ENCODE assay signal across 8 mouse cellular contexts in genomic region chr6:72655309-72656052, GRCm38 (mm10). TPM values are rescaled to one million over a fixed set of nuclear protein-coding genes. Genes with fewer than 3 reads are reported as not detected.
A peak's percentile ranks its signal among the peaks of the same experiment; 100 is the strongest.
DNase-seq lines count a peak whose midpoint lies in the region; ATAC-seq lines count a peak whose summit lies in the region.

No protein-coding gene starts in this region.

- DNase-seq in NIH3T3 (ENCODE audit: low read depth): peak; percentile 96
- DNase-seq in embryo, embryonic 10 days (ENCODE audit: low spot score): peak; percentile 85
- DNase-seq in gastrocnemius, postnatal 4 days (ENCODE audit: low spot score in 2 of 2): peak; percentile 48 to 77
- DNase-seq in intestine, embryonic 14.5 days (ENCODE audit: low spot score): peak; percentile 89
- DNase-seq in layer of hippocampus, postnatal 36 days: no peak

- H3K4me2 ChIP-seq in intestine, embryonic 14.5 days (ENCODE audit: low read length): peak overlapping the region; percentile 43
- H3K4me2 ChIP-seq in liver, embryonic 15.5 days: no peak overlapping the region
- peak overlapping the region; percentile 60 for H3K4me2 ChIP-seq in neural tube, embryonic 15.5 days

- 14% methylated on average over 20 of the region's 20 CpGs for WGBS in intestine, embryonic 14.5 days
- 28% methylated on average over 20 of the region's 20 CpGs for WGBS in liver, embryonic 15.5 days (ENCODE audit: insufficient replicate concordance)
- 24% methylated on average over 20 of the region's 20 CpGs for WGBS in neural tube, embryonic 15.5 days

- peak overlapping the region; percentile 15; the same call in 1 of the 2 replicates for H3K4me3 ChIP-seq in intestine, embryonic 14.5 days (ENCODE audit: low read depth, low read length)
- H3K4me3 ChIP-seq in liver, embryonic 15.5 days (replicated peaks): no peak overlapping the region
- H3K4me3 ChIP-seq in neural tube, embryonic 15.5 days (replicated peaks): peak overlapping the region; percentile 42

- peak; percentile 80 for ATAC-seq in intestine, embryonic 14.5 days (replicated peaks; ENCODE audit: low FRiP score, low TSS enrichment, low read depth)
- ATAC-seq in liver, embryonic 15.5 days (ENCODE audit: insufficient read depth): peak; percentile 15; the same call in 1 of the 2 replicates
- peak; percentile 82 for ATAC-seq in neural tube, embryonic 15.5 days (ENCODE audit: low FRiP score)
- ATAC-seq in activated CD4-positive, CD25-positive, alpha-beta regulatory T cell, adult 4 months: no peak

- peaks cover 48% of the 10 kb centered on the region for H3K4me1 ChIP-seq in intestine, embryonic 14.5 days (replicated peaks; ENCODE audit: control insufficient read depth, insufficient read depth, low read length)
- peaks cover 21% of the 10 kb centered on the region for H3K4me1 ChIP-seq in liver, embryonic 15.5 days (replicated peaks)
- peaks cover 26% of the 10 kb centered on the region for H3K4me1 ChIP-seq in neural tube, embryonic 15.5 days

- H3K27ac ChIP-seq in intestine, embryonic 14.5 days (ENCODE audit: low read depth): peak overlapping the region; percentile 89
- H3K27ac ChIP-seq in liver, embryonic 15.5 days (replicated peaks): peak overlapping the region; percentile 22
- peak overlapping the region; percentile 71 for H3K27ac ChIP-seq in neural tube, embryonic 15.5 days (replicated peaks)

- H3K9ac ChIP-seq in intestine, embryonic 14.5 days (ENCODE audit: low read length): no peak overlapping the region
- no peak overlapping the region for H3K9ac ChIP-seq in liver, embryonic 15.5 days
- peak overlapping the region; percentile 48 for H3K9ac ChIP-seq in neural tube, embryonic 15.5 days (replicated peaks)

- H3K9me3 ChIP-seq in intestine, embryonic 14.5 days (ENCODE audit: control insufficient read depth, low read length): no peaks in the 10 kb centered on the region
- no peaks in the 10 kb centered on the region for H3K9me3 ChIP-seq in liver, embryonic 15.5 days (replicated peaks)
- H3K9me3 ChIP-seq in neural tube, embryonic 15.5 days (replicated peaks): no peaks in the 10 kb centered on the region

- H3K27me3 ChIP-seq in intestine, embryonic 14.5 days (replicated peaks; ENCODE audit: control insufficient read depth, insufficient read depth, low read length): no peaks in the 10 kb centered on the region
- no peaks in the 10 kb centered on the region for H3K27me3 ChIP-seq in liver, embryonic 15.5 days
- no peaks in the 10 kb centered on the region for H3K27me3 ChIP-seq in neural tube, embryonic 15.5 days (replicated peaks)

- no peaks in the 10 kb centered on the region for H3K36me3 ChIP-seq in intestine, embryonic 14.5 days (ENCODE audit: control insufficient read depth, insufficient read depth, low read length)
- H3K36me3 ChIP-seq in liver, embryonic 15.5 days (replicated peaks): no peaks in the 10 kb centered on the region
- H3K36me3 ChIP-seq in neural tube, embryonic 15.5 days: no peaks in the 10 kb centered on the region

RNA-seq across cellular contexts. Expression of gene Tgoln1, which starts 38.7 kb away (rescaled TPM):
- 10 to 100 TPM; 26.5 to 27.9 TPM for total RNA-seq in gastrocnemius, postnatal 4 days (2021)
- 37.6 and 40.8 TPM in 2 replicates for polyA plus RNA-seq in intestine, embryonic 14.5 days (2014; fragmentation: Nextera tagmentation; extraction: Ambion mirVana)
- 13.1 and 14.9 TPM in 2 replicates for polyA plus RNA-seq in liver, embryonic 15.5 days (2015; fragmentation: Nextera tagmentation; extraction: Ambion mirVana)
- polyA plus RNA-seq in neural tube, embryonic 15.5 days (2015; fragmentation: Nextera tagmentation; extraction: Ambion mirVana): 36.3 and 38.0 TPM in 2 replicates
- polyA plus RNA-seq in activated CD4-positive, CD25-positive, alpha-beta regulatory T cell, adult 4 months (2017; shearing (Covaris generic)): 10 to 100 TPM; 90.9 to 97.8 TPM
- total RNA-seq in layer of hippocampus, postnatal 36 days (2021): 10 to 100 TPM; 88.8 to 91.6 TPM

RNA-seq across cellular contexts. Expression of gene Retsat, which starts 57.2 kb away (rescaled TPM):
- 10 to 100 TPM; 42.6 to 49.5 TPM for total RNA-seq in gastrocnemius, postnatal 4 days (2021)
- 20.7 and 21.3 TPM in 2 replicates for polyA plus RNA-seq in intestine, embryonic 14.5 days (2014; fragmentation: Nextera tagmentation; extraction: Ambion mirVana)
- 17.9 and 18.2 TPM in 2 replicates for polyA plus RNA-seq in liver, embryonic 15.5 days (2015; fragmentation: Nextera tagmentation; extraction: Ambion mirVana)
- polyA plus RNA-seq in neural tube, embryonic 15.5 days (2015; fragmentation: Nextera tagmentation; extraction: Ambion mirVana): 4.9 and 8.2 TPM in 2 replicates
- polyA plus RNA-seq in activated CD4-positive, CD25-positive, alpha-beta regulatory T cell, adult 4 months (2017; shearing (Covaris generic)): 1 to 10 TPM; 2.7 to 4.1 TPM
- total RNA-seq in layer of hippocampus, postnatal 36 days (2021): 10 to 100 TPM; 54.3 to 55.6 TPM

RNA-seq across cellular contexts. Expression of gene Elmod3, which starts 57.3 kb away (rescaled TPM):
- total RNA-seq in gastrocnemius, postnatal 4 days (2021): 1 to 10 TPM; 8.1 to 8.8 TPM
- 14.2 and 15.1 TPM in 2 replicates for polyA plus RNA-seq in intestine, embryonic 14.5 days (2014; fragmentation: Nextera tagmentation; extraction: Ambion mirVana)
- 4.2 TPM in 2 replicates for polyA plus RNA-seq in liver, embryonic 15.5 days (2015; fragmentation: Nextera tagmentation; extraction: Ambion mirVana)
- 14.3 and 16.6 TPM in 2 replicates for polyA plus RNA-seq in neural tube, embryonic 15.5 days (2015; fragmentation: Nextera tagmentation; extraction: Ambion mirVana)
- 10 to 100 TPM; 15.3 to 19.5 TPM for polyA plus RNA-seq in activated CD4-positive, CD25-positive, alpha-beta regulatory T cell, adult 4 months (2017; shearing (Covaris generic))
- 10 to 100 TPM; 20.3 to 22.3 TPM for total RNA-seq in layer of hippocampus, postnatal 36 days (2021)

Comparison
In these comparisons a context has a peak if more than half of its experiments do, and no peak if none do; other contexts are left out.
1. DNase-seq: peak in NIH3T3 (single experiment), embryo, embryonic 10 days (single experiment), gastrocnemius, postnatal 4 days (2 of 2) and intestine, embryonic 14.5 days (single experiment); none in layer of hippocampus, postnatal 36 days (0 of 2).
2. H3K27ac ChIP-seq: peak in every context shown above with its lines; median percentile 89 in intestine, embryonic 14.5 days; 71 in neural tube, embryonic 15.5 days; 22 in liver, embryonic 15.5 days.